Mouse (Mus musculus) T-helper 1 cell (primary cell): Measurements from ENCODE around the gene Ildr1.

Experiments
- in situ Hi-C: fragments of 300-600 bp; cut with MboI, MseI; formaldehyde crosslinking; loops from one replicate; pipeline ENCODE4 v1.15.1; 2025; ENCODE audit warnings: high pct_unique_total_duplicates

Gene Ildr1

DNA sequence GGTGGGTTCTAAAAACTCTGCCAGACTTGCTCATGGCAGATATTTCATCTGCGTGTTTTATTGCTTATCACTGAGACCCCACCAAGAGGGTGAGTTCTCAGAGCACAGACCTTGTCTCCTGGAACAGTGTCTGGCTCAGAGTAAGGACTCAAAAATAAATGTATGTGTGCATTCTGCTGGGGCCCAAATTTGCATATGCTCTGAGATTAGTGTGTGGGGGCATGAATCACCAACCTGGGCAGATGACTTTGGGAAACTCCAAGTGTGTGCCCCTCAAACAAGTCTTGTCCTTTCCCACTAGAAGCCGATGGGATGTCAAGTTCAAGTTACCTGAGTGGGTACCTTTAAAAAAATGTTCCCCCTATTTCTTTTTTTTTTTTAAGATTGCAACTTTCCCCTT, 6.7 kb downstream of the Ildr1 start:
- in situ Hi-C loops, result no loop called here

- in situ Hi-C loops, result loop anchor here (5.0 kb wide), 1 partner anchor 66 kb away; no protein-coding TSS in a partner anchor
Measured at GRCm38 (mm10) chr16:36707702-36708423, 14.1 kb downstream of the Ildr1 start.

DNA sequence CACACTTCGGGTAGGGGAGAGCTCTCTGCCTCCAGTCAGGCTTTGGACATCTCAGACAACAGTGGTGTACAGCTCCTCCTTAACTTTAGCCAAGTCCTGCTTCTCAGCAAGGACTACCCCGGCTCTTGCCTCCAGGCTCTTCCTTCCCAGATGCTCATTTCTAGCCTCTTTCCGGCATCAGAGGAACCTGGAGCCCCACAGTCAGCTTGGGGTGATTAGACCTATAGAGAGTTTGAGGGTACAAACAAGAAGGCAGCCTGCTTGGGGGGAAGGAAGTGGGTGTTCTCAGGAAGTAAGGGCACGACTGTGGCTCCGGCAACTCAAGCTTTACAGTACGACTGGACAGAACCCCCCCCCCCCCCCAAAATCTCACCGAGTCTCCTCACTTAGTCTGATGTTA, 15.0 kb downstream of the Ildr1 start:
- in situ Hi-C loops, result loop anchor here (5.0 kb wide), 1 partner anchor 66 kb away; no protein-coding TSS in a partner anchor

GRCm38 (mm10) chr16:36709405-36709804, 15.6 kb downstream of the Ildr1 start:
- in situ Hi-C loops, result loop anchor here (5.0 kb wide), 1 partner anchor 67 kb away; no protein-coding TSS in a partner anchor

DNA sequence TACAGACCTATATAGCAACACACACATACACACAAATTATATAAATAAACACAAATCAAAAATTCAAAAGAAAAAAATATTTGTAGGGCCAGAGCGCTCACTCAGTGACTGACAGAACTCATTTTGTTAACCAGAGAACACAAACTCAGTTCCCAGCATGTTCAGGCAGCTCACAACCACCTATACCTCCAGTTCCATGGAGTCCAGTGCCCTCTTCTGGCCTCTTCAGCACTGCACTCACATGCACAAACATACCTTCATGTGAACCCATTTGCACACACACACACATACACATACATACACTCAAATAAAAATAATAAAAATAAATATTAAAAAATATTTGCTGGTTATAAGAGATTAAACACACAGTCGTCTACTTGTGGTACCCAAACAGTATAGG, 17.0 kb downstream of the Ildr1 start:
- in situ Hi-C loops, result no loop called here

GRCm38 (mm10) chr16:36711760-36712159, 18.0 kb downstream of the Ildr1 start:
- in situ Hi-C loops, result no loop called here

- in situ Hi-C loops, result loop anchor here (5.0 kb wide), 1 partner anchor 290 kb away; no protein-coding TSS in a partner anchor
Measured at GRCm38 (mm10) chr16:36717481-36717880, 23.7 kb downstream of the Ildr1 start.

DNA sequence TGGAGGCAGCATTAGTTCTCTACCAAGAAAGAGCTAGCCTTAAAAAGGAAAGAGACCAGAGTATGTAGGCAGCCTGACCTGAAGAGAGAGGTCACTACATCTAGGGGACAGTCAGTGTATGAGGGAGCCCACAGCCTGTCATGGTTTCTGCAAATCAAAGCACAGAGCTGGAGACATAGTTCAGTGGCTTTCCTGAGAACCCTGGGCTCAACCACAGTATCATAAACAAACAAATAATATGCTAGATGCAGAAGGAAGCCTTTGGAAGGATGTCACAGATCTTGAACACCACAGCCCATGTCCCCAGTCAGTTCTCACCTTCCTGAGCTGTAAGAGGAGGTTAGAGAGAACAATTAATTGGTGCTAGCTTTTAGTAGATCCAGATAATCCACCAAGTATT, 24.9 kb downstream of the Ildr1 start:
- in situ Hi-C loops, result loop anchor here (5.0 kb wide), 1 partner anchor 289 kb away; no protein-coding TSS in a partner anchor

- in situ Hi-C loops, result loop anchor here (5.0 kb wide), 1 partner anchor 92 kb away; no protein-coding TSS in a partner anchor
Measured at GRCm38 (mm10) chr16:36720194-36721055, 26.6 kb downstream of the Ildr1 start.

DNA sequence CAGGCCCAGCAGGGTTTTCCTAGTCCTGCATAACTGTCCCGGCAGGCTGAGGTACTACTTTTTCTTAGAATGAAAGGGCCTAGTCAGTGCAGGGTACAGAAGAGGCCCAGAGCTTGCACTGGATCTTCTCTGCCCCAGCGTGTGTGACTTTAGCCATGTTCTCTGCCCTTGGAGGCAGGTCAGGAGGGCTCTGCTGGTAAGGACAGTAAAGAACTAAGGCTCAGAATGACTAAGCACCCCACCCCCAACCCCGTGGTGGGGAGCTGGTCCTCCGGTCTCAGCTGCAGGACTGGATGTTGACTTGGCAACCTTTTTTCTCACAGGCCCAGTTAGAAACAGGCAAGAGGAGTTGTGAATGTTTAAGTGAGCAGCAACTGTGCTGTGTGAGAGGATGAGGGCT, 29.0 kb downstream of the Ildr1 start:
- in situ Hi-C loops, result loop anchor here (5.0 kb wide), 1 partner anchor 90 kb away; no protein-coding TSS in a partner anchor

GRCm38 (mm10) chr16:36723880-36724443, 30.2 kb downstream of the Ildr1 start:
- in situ Hi-C loops, result loop anchor here (5.0 kb wide), 1 partner anchor 88 kb away; no protein-coding TSS in a partner anchor

DNA sequence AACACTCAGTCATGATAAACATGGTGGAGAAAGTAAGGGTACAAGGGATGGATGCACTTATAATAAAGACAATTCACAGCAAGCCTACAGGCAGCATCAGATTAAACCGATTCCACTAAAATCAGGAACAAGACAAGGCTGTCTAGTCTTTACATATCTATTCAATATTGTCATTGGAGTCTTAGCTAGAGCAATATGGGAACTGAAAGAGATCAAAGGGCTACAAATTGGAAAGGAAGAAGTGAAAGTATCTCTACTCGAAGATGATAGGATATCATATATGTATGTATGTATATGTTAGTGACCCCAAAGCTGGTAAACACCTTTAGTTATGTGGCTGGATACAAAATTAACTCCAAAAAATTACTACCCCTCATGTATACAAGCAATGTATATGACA, 35.2 kb downstream of the Ildr1 start:
- in situ Hi-C loops, result loop anchor here (5.0 to 25.0 kb wide), 2 partner anchors 257 to 1367 kb away; partner anchors contain the start of gene Sec22a

DNA sequence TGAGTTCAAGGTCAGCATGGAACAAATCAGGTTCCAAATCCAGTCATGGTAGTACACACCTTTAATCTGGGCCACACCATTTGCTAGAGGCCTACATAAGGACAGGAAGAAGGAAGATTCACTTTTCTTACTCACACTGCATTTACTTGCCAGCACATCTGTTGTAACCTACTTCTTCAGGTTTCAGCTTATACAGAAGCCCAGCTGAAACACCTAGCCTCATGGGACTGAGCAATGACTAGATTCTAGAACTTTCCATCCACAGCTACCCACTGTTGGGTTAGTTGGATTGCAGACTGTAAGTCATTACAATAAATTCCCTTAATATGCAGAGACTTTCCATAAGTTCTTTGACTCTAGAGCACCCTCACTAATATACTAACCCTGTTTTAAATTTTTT, 38.8 kb downstream of the Ildr1 start:
- in situ Hi-C loops, result loop anchor here (25.0 kb wide), 1 partner anchor 1370 kb away; the partner anchor contains the start of gene Sec22a

- in situ Hi-C loops, result loop anchor here (25.0 kb wide), 1 partner anchor 1372 kb away; the partner anchor contains the start of gene Sec22a
Measured at GRCm38 (mm10) chr16:36733827-36734226, 40.0 kb downstream of the Ildr1 start.

DNA sequence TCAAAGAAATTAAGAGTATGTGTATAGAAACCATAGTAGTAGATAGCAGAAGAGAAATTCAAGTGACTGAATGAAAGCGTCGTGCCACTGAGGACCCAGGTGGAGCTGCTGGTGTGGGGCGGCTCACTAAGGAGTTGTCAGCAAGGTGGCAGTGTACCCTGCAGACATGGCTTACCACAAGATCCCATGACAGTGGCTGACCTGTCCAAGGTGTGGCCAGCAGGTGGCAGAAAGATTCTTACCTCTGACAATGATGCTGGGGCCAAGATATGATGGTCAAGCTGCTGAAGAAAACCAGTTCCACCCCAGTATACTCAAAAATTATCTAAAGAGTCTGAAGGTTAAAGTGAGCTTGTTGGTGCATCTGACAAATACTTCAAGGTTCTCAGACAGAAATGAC, 41.6 kb downstream of the Ildr1 start:
- in situ Hi-C loops, result loop anchor here (25.0 kb wide), 1 partner anchor 1373 kb away; the partner anchor contains the start of gene Sec22a

DNA sequence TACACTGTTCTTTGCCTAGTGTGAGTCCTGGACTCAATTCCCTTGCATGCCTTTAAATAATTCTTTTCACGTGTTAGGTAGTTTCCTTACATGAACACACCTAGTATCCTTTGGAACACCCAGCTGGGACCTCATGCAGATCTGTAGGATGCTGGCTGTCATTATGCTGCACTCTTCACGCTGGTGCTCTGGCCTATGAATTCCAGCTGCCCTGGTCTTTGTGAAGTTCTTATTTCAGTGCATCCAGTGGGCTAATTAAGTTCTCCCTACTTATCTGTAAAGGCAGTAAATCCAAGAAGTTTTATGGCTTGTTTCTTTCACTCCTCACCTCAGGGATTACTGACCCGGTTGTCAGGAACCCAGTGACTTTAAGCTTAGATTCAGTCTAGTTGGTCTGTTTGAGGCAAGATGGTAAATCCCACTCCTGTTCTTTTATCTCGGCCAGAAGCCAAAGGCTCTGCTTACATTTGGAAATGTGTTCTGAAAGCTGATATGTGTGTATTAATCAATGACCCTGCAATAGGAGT, 45.7 kb downstream of the Ildr1 start:
- in situ Hi-C loops, result loop anchor here (25.0 kb wide), 1 partner anchor 1377 kb away; the partner anchor contains the start of gene Sec22a

DNA sequence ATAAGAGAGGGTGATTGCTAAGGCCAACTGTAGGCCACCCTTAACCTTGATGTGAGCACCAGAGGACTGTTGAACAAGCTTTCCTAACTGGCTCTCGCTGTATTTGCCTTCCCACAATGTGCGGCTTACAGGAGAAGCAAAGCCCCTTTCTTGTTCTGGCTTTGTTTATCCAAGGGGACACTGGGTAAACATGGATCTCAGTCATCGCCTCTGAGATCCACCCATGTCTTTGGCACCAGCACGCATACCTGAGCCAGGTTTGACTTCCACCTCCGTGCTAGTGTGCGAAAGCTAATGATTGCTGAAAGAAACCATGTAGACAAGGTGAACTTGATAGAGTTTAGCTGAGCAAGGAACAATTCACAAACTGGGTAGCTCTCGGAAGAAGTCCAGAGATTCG, 49.8 kb downstream of the Ildr1 start:
- in situ Hi-C loops, result loop anchor here (25.0 kb wide), 1 partner anchor 1381 kb away; the partner anchor contains the start of gene Sec22a

DNA sequence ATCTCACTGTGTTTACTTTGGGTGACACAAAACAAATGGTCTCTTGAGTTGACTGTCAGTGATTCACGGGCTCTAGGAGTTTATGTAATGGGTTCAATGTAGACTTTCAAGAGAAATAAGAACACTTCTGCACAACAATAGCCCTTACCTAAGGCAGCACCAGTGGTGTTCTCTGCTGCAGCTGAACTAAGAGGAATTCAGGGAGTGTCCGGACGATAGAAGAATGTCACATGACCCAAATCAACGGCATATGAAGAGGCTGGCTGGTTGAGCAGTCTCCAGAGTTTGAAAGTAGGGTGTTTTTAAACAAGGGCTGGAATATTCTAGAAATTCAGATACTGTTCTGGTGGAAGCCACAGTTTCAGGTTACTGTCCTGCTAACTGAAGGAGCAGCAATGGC, 53.3 kb downstream of the Ildr1 start:
- in situ Hi-C loops, result loop anchor here (25.0 kb wide), 1 partner anchor 1385 kb away; the partner anchor contains the start of gene Sec22a

DNA sequence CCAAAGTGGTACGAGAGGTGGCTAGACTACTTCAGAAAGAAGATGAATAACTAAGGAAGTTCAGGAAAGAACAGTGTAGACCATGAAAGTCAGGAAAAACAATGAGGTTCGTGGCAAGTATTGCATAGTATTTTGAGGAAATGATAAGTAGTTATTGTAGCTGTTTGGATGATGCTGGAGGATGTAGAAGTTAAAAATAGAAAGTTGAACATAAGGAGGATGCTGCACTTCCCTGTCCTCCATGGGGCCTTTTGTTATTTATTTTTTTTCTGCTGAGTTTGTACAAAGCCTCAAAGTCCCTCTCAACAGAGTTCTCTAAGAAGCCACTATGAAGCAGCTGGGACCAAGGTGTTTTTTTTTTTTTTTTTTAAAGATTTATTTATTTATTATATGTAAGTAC, 54.0 kb downstream of the Ildr1 start:
- in situ Hi-C loops, result loop anchor here (25.0 kb wide), 1 partner anchor 1385 kb away; the partner anchor contains the start of gene Sec22a

GRCm38 (mm10) chr16:36751979-36752378, 58.2 kb downstream of the Ildr1 start:
- in situ Hi-C loops, result no loop called here

DNA sequence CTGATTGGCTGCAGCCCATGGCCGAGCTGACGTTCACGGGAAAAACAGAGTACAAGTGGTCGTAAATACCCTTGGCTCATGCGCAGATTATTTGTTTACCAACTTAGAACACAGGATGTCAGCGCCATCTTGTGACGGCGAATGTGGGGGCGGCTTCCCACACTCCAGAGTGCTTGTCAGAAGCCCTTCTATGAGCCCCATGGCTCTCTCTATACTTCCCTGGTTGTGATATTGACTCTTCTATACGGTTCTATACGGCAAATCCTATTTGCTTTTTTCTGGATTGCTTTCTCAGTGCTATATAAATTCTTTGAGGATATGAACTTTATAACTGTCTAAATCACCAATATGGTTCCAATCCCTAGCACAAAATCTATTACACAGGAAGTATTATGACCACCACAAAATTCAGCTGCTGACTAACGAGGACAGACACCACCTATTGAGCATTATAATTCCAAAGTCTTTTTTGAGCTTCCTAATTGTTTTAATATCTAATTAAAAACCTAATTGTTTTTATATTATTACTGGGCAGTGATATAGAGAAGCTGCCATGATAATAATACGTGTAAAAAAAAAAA, 76.5 kb downstream of the Ildr1 start:
- in situ Hi-C loops, result no loop called here
